Mouse (Mus musculus): Measurements from ENCODE around the gene Smarca1. TPM values are rescaled to one million over a fixed set of nuclear protein-coding genes. Genes with fewer than 3 reads are reported as not detected.
A peak's percentile ranks its signal among the peaks of the same experiment; 100 is the strongest.

The Smarca1 gene
- total and polyA plus RNA-seq, 2 experiments from 2014 or later = 23.8 to 29.2 TPM

GRCm38 (mm10) chrX:47820566-47820965, 72.2 kb downstream of the Smarca1 start:
- ATAC-seq (no peak), DNase-seq (ENCODE audit: low spot score) (peak; percentile 42)
- Histone ChIP-seq H3K9me3 (ENCODE audit: low read length) (no peaks in the 10 kb centered on the region), H3K36me3 (ENCODE audit: insufficient read depth, low read length) (no peaks in the 10 kb centered on the region), H3K4me1 (ENCODE audit: insufficient read depth, low read length) (no peaks in the 10 kb centered on the region), H3K27me3 (ENCODE audit: insufficient read depth, low read length) (no peaks in the 10 kb centered on the region), H3K4me2 (ENCODE audit: low read depth, low read length) (no peak overlapping the region), H3K9ac (replicated peaks; ENCODE audit: low read length) (no peak overlapping the region), H3K27ac (no peak overlapping the region), H3K4me3 (ENCODE audit: low read length) (no peak overlapping the region)
- 60% methylated on average over 2 of the region's 2 CpGs for WGBS
- TF ChIP-seq CTCF (IDR thresholded peaks at IDR 0.05; ENCODE audit: low read depth) = peak; percentile 49

GRCm38 (mm10) chrX:47808717-47809116, 84.1 kb downstream of the Smarca1 start:
- Histone ChIP-seq H3K9ac (replicated peaks; ENCODE audit: low read length) (no peak overlapping the region), H3K4me2 (ENCODE audit: low read depth, low read length) (no peak overlapping the region), H3K9me3 (ENCODE audit: low read length) (no peaks in the 10 kb centered on the region), H3K27me3 (ENCODE audit: insufficient read depth, low read length) (no peaks in the 10 kb centered on the region), H3K4me3 (ENCODE audit: low read length) (no peak overlapping the region), H3K4me1 (ENCODE audit: insufficient read depth, low read length) (no peaks in the 10 kb centered on the region), H3K27ac (no peak overlapping the region), H3K36me3 (ENCODE audit: insufficient read depth, low read length) (no peaks in the 10 kb centered on the region)
- ATAC-seq (no peak), DNase-seq (ENCODE audit: low spot score) (no peak)
- 69% methylated on average over 2 of the region's 2 CpGs for WGBS
- TF ChIP-seq CTCF (IDR thresholded peaks at IDR 0.05; ENCODE audit: low read depth) = no peak

- Histone ChIP-seq H3K4me2 (ENCODE audit: low read depth, low read length) (no peak overlapping the region), H3K4me1 (ENCODE audit: insufficient read depth, low read length) (no peaks in the 10 kb centered on the region), H3K9me3 (ENCODE audit: low read length) (no peaks in the 10 kb centered on the region), H3K27ac (no peak overlapping the region), H3K36me3 (ENCODE audit: insufficient read depth, low read length) (no peaks in the 10 kb centered on the region), H3K9ac (replicated peaks; ENCODE audit: low read length) (no peak overlapping the region), H3K4me3 (ENCODE audit: low read length) (no peak overlapping the region), H3K27me3 (ENCODE audit: insufficient read depth, low read length) (no peaks in the 10 kb centered on the region)
- no peak for ATAC-seq
- DNase-seq (ENCODE audit: low spot score) = no peak
- WGBS = 85% methylated on average over 1 of the region's 1 CpGs
- no peak for TF ChIP-seq CTCF (IDR thresholded peaks at IDR 0.05; ENCODE audit: low read depth)
Observed at GRCm38 (mm10) chrX:47764440-47764839, 128.3 kb downstream of the Smarca1 start.

- no peak for ATAC-seq
- WGBS = 65% methylated on average over 1 of the region's 1 CpGs
- no peak for DNase-seq (ENCODE audit: low spot score)
- no peak overlapping the region for H3K27ac ChIP-seq
- no peaks in the 10 kb centered on the region for H3K27me3 ChIP-seq (ENCODE audit: insufficient read depth, low read length)
- no peak overlapping the region for H3K4me2 ChIP-seq (ENCODE audit: low read depth, low read length)
- no peak overlapping the region for H3K9ac ChIP-seq (replicated peaks; ENCODE audit: low read length)
- H3K4me1 ChIP-seq (ENCODE audit: insufficient read depth, low read length) = no peaks in the 10 kb centered on the region
- no peaks in the 10 kb centered on the region for H3K9me3 ChIP-seq (ENCODE audit: low read length)
- H3K36me3 ChIP-seq (ENCODE audit: insufficient read depth, low read length) = no peaks in the 10 kb centered on the region
- no peak for TF ChIP-seq CTCF (IDR thresholded peaks at IDR 0.05; ENCODE audit: low read depth)
- no peak overlapping the region for H3K4me3 ChIP-seq (ENCODE audit: low read length)
Observed at GRCm38 (mm10) chrX:47760212-47760611, 132.6 kb downstream of the Smarca1 start.

Other genes starting within 250 kb of the Smarca1 start
- gene Ocrl, start 19.4 kb upstream of the Smarca1 start, total RNA-seq (2014; rRNA removed) = 33.9 and 38.9 TPM in 2 replicates
- 23.8 and 25.2 TPM in 2 replicates for gene Ocrl, start 19.4 kb upstream of the Smarca1 start, polyA plus RNA-seq (2015; fragmentation: Nextera tagmentation; extraction: Ambion mirVana)
- 8.9 and 11.1 TPM in 2 replicates for gene Apln, start 141.9 kb upstream of the Smarca1 start, total RNA-seq (2014; rRNA removed)
- gene Apln, start 141.9 kb upstream of the Smarca1 start, polyA plus RNA-seq (2015; fragmentation: Nextera tagmentation; extraction: Ambion mirVana) = 1.7 TPM in 2 replicates
- gene Xpnpep2, start 215.8 kb upstream of the Smarca1 start, total RNA-seq (2014; rRNA removed) = 6.8 TPM in 1 of 2 replicates, not detected in the other
- 0.51 and 1.0 TPM in 2 replicates for gene Xpnpep2, start 215.8 kb upstream of the Smarca1 start, polyA plus RNA-seq (2015; fragmentation: Nextera tagmentation; extraction: Ambion mirVana)